Mouse (Mus musculus) adrenal gland, postnatal 0 days (tissue): ENCODE data around the gene Nkx3-2. TPM values are rescaled to one million over a fixed set of nuclear protein-coding genes. Genes with fewer than 3 reads are reported as not detected.

Source experiments
- polyA plus RNA-seq: library from polyadenylated mRNA; unstranded; fragments of >200 nt; fragmentation: Nextera tagmentation; extraction: Ambion mirVana; gene quantifications from 2 replicates; pipeline ENCODE4 v1.2.1, GENCODE M21; 2015

Nkx3-2 gene
- polyA plus RNA-seq, result 0.44 TPM in 1 of 2 replicates, not detected in the other

GRCm38 (mm10) chr5:41763731-41764721 is at the start of gene Nkx3-2:
TSS of gene Nkx3-2 (minus strand) at chr5:41764501.

Other genes with a start within 250 kb of the Nkx3-2 start
- 64.7 and 66.8 TPM in 2 replicates for gene Rab28, start 56.3 kb downstream of the Nkx3-2 start, polyA plus RNA-seq
- gene Bod1l, start 79.8 kb upstream of the Nkx3-2 start, polyA plus RNA-seq, result 18.0 and 24.7 TPM in 2 replicates